Mouse (Mus musculus) regulatory T cell (primary cell): ENCODE measurements at regions not wholly inside any gene's neighbourhood (a gene's known extent, or its start where the extent isn't known, plus 50 kb on each side); places are given as distances from the start of the nearest gene placed in this dataset.

Experiments used
- in situ Hi-C: fragments of 300-600 bp; cut with MboI, MseI; formaldehyde crosslinking; loops from one replicate; pipeline ENCODE4 v1.15.1; 2025; ENCODE audit warnings: high pct_unique_total_duplicates

GRCm38 (mm10) chr1:34738386-34739067 is 104.3 kb downstream of the Fam168b start:
- in situ Hi-C loops, result no loop called here

- in situ Hi-C loops, result loop anchor here (5.0 kb wide), 1 partner anchor 148 kb away; no protein-coding TSS in a partner anchor
Measured at GRCm38 (mm10) chr1:34739621-34740020, 103.2 kb downstream of the Fam168b start.

DNA sequence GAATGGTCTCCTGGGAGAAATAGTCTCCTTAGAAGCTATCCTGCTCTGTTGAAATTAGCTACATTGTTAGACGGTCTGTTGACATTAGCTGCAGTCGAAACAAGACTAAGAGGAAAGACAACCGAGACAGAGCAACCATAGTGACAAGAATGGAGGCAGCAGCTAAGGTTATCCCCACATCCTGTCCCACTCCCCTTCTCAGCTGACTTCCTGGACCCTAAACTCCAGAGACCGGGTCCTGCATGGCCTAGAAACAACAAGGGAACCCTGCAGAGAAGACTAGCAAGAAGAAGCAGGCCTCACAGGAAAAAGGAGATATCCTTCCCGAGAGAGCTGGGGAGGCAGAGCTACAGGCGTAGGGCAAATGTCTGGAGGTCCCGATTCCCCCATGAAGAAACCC is 102.0 kb downstream of the Fam168b start:
- in situ Hi-C loops, result loop anchor here (5.0 kb wide), 1 partner anchor 146 kb away; no protein-coding TSS in a partner anchor

GRCm38 (mm10) chr1:34742234-34742633 is 100.6 kb downstream of the Fam168b start:
- in situ Hi-C loops, result loop anchor here (5.0 kb wide), 1 partner anchor 145 kb away; no protein-coding TSS in a partner anchor

GRCm38 (mm10) chr1:34745881-34746280 is 97.0 kb downstream of the Fam168b start:
- in situ Hi-C loops, result no loop called here

DNA sequence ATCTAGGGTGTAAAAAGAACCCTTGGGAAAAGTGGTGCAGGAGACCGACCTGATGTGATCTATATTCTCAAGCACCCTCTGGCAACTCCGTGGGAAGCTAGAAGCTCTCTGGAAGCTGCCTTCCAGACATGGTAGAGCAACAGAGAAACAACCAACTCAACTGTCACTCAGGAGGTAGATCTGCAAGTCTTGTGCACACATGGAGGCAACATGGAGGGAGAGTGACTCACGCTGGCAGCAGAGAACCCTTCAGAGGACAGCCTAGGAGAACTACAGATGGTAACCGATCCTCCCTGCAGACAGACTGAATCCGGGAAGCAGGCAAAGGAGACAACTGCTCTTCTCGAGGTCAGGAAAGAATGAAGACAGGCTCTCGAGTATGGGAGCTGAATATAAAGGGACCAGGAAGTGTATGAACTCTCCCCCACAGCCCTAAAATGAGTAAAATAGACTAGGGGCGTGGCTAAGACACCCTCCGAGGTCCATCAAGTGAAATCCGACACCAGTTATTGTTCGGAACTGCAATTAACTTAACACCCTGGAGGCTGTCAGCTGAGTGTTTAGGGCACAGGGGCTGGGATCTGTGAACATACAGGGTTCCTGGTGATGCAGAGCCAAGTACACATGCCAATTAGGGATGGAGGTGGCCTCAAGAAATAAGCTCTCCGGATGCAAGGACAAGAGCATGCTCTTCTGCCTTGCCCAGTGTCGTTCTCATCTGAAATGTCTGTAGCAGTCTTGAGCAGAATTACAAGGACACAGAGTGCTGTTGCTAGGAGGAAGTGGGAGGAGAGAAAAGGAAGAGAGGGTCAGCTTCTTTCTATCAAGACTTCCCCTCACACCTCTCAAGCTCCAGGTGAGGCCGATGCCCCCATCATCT is 93.5 kb downstream of the Fam168b start:
- in situ Hi-C loops, result no loop called here

- in situ Hi-C loops, result no loop called here
Measured at GRCm38 (mm10) chr1:34750061-34751054, 92.5 kb downstream of the Fam168b start.

DNA sequence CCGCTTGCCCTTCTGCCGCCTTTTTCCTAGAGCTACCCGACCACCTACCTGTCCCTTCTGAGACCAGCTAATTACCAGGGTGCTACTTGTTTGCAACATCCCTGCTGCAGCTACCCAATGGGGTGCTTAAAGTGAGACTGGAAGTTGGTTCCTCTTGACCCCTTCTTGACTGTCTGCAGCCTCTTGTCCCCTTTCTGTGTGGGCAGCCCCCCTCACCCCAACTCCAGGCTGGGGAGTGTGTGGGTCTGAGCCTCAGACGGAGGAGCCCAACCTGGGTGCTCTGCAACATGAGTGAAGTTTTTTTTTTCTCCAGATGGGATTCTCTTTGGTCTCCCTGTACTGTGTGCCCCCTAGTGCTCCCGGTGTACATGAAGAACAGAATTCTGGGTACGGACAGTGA is 91.7 kb downstream of the Fam168b start:
- in situ Hi-C loops, result no loop called here

DNA sequence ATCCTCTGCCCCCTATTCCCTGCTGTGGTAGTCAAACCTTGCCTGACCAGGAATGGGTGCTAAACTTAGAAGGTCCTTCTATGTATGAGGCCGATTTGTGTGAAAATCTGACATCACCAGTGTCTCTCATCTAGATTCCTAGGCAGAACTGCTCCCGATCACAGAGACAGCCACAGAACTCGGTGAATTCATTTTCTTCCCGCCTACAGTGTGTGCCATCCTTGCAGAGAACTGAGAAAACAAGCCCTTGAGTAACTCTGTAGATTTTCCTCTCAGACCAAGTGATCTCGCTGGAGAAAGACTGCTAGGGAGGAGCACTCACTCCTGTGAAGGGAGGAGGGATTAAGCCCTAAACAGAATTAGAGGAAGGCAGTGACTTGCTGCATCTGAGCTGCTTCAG is 89.3 kb downstream of the Fam168b start:
- in situ Hi-C loops, result no loop called here

GRCm38 (mm10) chr1:34760547-34760946 is 82.3 kb downstream of the Fam168b start:
- in situ Hi-C loops, result no loop called here

GRCm38 (mm10) chr1:34761436-34761835 is 81.4 kb downstream of the Fam168b start:
- in situ Hi-C loops, result no loop called here

DNA sequence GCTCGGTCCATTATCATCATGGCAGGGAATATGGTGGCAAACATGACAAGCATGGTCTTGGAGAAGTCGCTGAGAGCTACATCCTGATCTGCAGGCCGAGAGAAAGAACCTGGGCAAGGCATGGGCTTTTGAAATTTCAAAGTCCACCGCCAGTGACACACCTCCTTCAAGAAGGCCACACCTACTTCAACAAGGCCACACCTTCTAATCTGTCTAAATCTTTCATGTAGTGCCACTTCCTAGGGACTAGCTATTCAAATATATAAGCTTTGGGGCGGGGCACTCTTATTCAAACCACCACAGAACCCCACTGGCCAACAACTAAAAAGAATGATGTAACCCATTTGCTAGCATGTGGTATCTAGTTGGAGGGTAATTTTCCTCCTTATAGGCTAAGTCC is 81.0 kb downstream of the Fam168b start:
- in situ Hi-C loops, result no loop called here
